Mouse (Mus musculus) frontal cortex, postnatal 36 days (tissue): ENCODE results near the gene Gm8020.
"Not testable (repeated sequence)": the region's sequence is repeated elsewhere in the genome, so short reads cannot be mapped to it uniquely, and the experiment has no call there.

Experiments used
- DNase-seq, 2 experiments: peaks; one replicate each; pipeline ENCODE4 v3.0.0; 2022; ENCODE audit warnings: low spot score in 2 of 2

The Gm8020 gene

GRCm38 (mm10) chr14:42502249-42502648 lies at the start of gene Gm8020:
Gene Gm8020 (minus strand): TSS chr14:42502349.
- DNase-seq: not testable (repeated sequence)

DNA sequence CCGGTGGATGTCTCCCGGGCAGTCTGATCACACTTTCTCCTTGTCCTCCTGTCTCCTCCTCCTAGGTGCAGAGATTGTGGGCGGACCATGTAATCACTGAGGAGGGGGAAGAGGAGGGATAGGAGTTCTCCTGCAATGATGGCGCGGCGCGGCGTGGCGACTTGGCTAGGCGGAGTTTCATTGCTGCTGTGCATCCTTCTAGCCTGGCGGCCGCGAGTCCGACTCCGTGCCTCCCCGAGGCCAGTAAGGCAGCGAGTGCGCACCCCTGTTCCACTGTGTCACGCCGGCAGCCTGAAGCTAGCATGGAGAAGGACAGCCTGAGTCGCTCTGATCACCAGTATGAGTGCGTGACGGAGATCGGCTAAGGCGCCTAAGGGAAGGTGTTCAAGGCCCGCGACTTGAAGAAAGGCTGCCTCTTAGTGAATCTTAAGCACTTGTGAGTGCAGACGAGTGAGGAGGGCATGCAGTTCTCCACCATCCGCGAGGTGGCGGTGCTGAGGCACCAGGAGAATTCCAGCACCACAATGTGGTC lies 41.1 kb upstream of the Gm8020 start:
- peak; percentile 50 to 68 for DNase-seq

GRCm38 (mm10) chr14:42542316-42543169 lies 40.4 kb upstream of the Gm8020 start:
- DNase-seq: not testable (repeated sequence)

GRCm38 (mm10) chr14:42524182-42524581 lies 22.0 kb upstream of the Gm8020 start, which contains the start of gene Gm8024:
Gene Gm8024 (minus strand): TSS chr14:42524282.
- not testable (repeated sequence) for DNase-seq

DNA sequence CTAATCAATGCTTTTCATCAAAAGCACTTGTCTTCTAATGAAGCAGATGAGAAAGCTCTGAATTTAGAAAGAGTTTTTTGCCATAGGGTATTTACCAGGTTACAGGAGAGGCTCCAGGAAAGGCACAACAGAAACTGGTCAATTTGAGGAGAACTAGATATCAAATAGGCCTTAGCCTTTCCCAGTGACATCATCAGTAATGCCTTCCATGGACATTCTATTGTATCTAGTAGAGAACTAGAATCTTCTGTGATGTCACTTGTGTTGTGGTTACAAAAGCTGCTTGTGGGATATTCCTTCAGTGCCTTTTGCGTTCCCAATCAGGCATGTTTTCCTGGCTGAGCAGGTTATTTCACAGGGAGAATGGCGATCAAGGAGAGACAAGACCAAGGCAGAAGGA lies 38.6 kb downstream of the Gm8020 start, which contains the start of gene Gm8011:
TSS of gene Gm8011 (plus strand) at position 301 of the 400 bp plus-strand sequence.
- DNase-seq: not testable (repeated sequence)
